Mouse (Mus musculus): ENCODE measurements around the gene Lactbl1. TPM values are rescaled to one million over a fixed set of nuclear protein-coding genes. Genes with fewer than 3 reads are reported as not detected.

The Lactbl1 gene
- polyA plus RNA-seq, 1 experiment from 2014 or later, result 0.08 TPM

DNA sequence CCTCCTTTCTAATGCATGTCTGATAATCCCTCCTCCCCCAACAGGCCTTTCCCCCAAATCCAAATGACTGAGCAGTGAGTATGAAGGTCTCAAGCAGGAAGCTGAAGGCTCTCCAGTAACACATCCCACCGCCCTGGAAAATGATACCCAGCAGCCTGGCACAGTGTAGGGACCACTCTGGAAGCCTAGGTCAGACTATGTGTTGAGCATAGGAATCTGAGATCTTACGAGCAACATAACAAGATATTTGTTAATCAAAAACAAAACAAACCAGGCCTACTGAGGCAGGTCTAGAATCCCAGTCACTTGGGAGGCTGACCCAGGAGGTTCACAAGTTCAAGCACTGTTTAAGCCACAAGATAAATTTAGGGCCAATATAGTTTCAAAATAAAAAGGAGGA, 21.9 kb upstream of the Lactbl1 start:
- Histone ChIP-seq H3K9ac (ENCODE audit: low read depth, low read length) (no peak overlapping the region), H3K4me2 (ENCODE audit: low read length) (peak overlapping the region; percentile 79), H3K9me3 (replicated peaks; ENCODE audit: control insufficient read depth, low read length, poor library complexity, severe bottlenecking) (no peaks in the 10 kb centered on the region), H3K27ac (ENCODE audit: low read length) (no peak overlapping the region), H3K4me3 (ENCODE audit: low read depth, low read length) (peak overlapping the region; percentile 100), H3K36me3 (ENCODE audit: control insufficient read depth, insufficient read depth, low read length) (no peaks in the 10 kb centered on the region), H3K4me1 (ENCODE audit: control insufficient read depth, insufficient read depth, low read length) (peaks cover 17% of the 10 kb centered on the region), H3K27me3 (ENCODE audit: control insufficient read depth, insufficient read depth, low read depth, low read length) (no peaks in the 10 kb centered on the region)
- 92% methylated on average over 2 of the region's 2 CpGs for WGBS
- ATAC-seq, result no peak

DNA sequence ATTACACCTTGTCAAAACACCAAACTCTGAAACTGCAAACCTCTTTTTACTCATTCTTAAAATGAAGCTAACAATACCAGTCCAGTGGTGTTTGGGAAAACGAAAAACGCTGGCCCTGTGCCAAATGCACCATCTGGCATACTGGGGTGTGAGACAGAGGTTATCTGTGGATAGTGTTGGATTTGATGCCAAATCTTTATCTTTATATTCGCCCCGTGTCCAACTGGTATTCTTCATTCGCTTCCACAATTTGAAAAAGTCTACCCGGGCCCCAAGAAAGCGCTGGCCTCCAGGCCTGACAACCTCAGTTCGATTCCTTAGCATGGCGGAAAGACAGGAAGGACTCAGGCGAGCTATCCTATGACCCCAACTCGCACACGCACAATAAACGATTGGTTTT, 20.9 kb upstream of the Lactbl1 start:
- H3K4me3 ChIP-seq (ENCODE audit: low read depth, low read length), result peak overlapping the region; percentile 100
- 1% methylated on average over 13 of the region's 13 CpGs for WGBS
- peak overlapping the region; percentile 79 for H3K4me2 ChIP-seq (ENCODE audit: low read length)
- peak overlapping the region; percentile 97 for H3K27ac ChIP-seq (ENCODE audit: low read length)
- ATAC-seq, result no peak
- no peaks in the 10 kb centered on the region for H3K27me3 ChIP-seq (ENCODE audit: control insufficient read depth, insufficient read depth, low read depth, low read length)
- no peaks in the 10 kb centered on the region for H3K36me3 ChIP-seq (ENCODE audit: control insufficient read depth, insufficient read depth, low read length)
- no peaks in the 10 kb centered on the region for H3K9me3 ChIP-seq (replicated peaks; ENCODE audit: control insufficient read depth, low read length, poor library complexity, severe bottlenecking)
- H3K9ac ChIP-seq (ENCODE audit: low read depth, low read length), result peak overlapping the region; percentile 100
- peaks cover 17% of the 10 kb centered on the region for H3K4me1 ChIP-seq (ENCODE audit: control insufficient read depth, insufficient read depth, low read length)

DNA sequence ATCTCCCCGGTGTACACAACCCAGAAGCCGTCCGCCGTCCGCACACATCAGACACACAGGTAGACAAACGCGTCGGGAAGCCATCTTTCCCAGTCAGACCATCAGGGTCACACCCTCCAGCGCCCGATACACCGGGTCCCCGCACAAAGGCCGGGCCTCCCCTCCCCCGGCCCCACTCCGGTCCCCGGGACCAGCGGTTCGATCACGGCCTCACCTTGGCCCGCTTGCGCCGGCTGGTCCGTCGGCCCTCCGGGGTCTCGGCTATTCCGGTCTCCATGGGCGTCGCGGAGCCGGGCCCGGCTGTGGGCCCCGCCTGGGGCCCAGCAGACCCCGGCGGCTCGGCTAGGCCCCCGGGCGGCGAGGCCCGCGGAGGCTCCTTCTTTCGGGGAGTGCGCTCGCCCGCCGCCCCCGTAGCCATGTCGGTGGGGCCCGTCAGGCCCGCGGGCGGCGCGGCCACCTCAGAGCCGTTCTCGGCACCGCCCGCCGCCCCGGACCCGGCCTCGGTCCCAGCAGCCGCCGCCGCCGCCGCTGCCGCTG, 20.3 kb upstream of the Lactbl1 start:
- peak overlapping the region; percentile 100 for H3K9ac ChIP-seq (ENCODE audit: low read depth, low read length)
- H3K27ac ChIP-seq (ENCODE audit: low read length), result peak overlapping the region; percentile 97
- no peaks in the 10 kb centered on the region for H3K9me3 ChIP-seq (replicated peaks; ENCODE audit: control insufficient read depth, low read length, poor library complexity, severe bottlenecking)
- peak; percentile 73 for ATAC-seq
- peak overlapping the region; percentile 79 for H3K4me2 ChIP-seq (ENCODE audit: low read length)
- peaks cover 17% of the 10 kb centered on the region for H3K4me1 ChIP-seq (ENCODE audit: control insufficient read depth, insufficient read depth, low read length)
- H3K36me3 ChIP-seq (ENCODE audit: control insufficient read depth, insufficient read depth, low read length), result no peaks in the 10 kb centered on the region
- H3K27me3 ChIP-seq (ENCODE audit: control insufficient read depth, insufficient read depth, low read depth, low read length), result no peaks in the 10 kb centered on the region
- H3K4me3 ChIP-seq (ENCODE audit: low read depth, low read length), result peak overlapping the region; percentile 100
- WGBS, result 0% methylated on average over 24 of the region's 68 CpGs

DNA sequence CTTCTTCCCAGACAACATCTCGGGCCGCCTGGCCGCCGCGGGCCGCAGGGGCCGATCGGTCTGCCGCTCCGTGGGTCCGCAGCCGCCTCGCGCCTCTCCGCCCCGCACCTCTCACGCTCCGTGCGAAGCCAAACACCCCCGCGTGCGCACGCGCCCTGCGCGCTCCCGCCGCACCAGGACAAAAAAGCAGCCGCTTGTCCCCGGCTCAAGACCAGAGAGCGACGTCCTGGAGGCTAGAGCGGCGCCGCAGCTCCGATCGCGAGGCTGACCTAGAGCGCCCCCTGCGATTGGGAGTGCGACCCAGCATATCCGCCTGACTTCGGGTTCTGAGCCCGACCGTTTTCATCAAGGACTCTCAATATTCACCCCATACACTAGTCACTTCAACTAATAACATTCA, 19.9 kb upstream of the Lactbl1 start, which contains the start of gene Kdm1a:
Gene Kdm1a, minus strand, starts transcription at position 156 of the 400 bp plus-strand sequence.
- H3K9me3 ChIP-seq (replicated peaks; ENCODE audit: control insufficient read depth, low read length, poor library complexity, severe bottlenecking), result no peaks in the 10 kb centered on the region
- H3K27ac ChIP-seq (ENCODE audit: low read length), result peak within 1 kb of the TSS; percentile 97
- peak within 1 kb of the TSS; percentile 79 for H3K4me2 ChIP-seq (ENCODE audit: low read length)
- under 1% methylated on average over 33 of the region's 45 CpGs for WGBS
- no peaks in the 10 kb centered on the region for H3K27me3 ChIP-seq (ENCODE audit: control insufficient read depth, insufficient read depth, low read depth, low read length)
- no peaks in the 10 kb centered on the region for H3K36me3 ChIP-seq (ENCODE audit: control insufficient read depth, insufficient read depth, low read length)
- ATAC-seq, result peak; percentile 95
- peaks cover 17% of the 10 kb centered on the region for H3K4me1 ChIP-seq (ENCODE audit: control insufficient read depth, insufficient read depth, low read length)
- peak within 1 kb of the TSS; percentile 100 for H3K9ac ChIP-seq (ENCODE audit: low read depth, low read length)
- peak within 1 kb of the TSS; percentile 100 for H3K4me3 ChIP-seq (ENCODE audit: low read depth, low read length)

DNA sequence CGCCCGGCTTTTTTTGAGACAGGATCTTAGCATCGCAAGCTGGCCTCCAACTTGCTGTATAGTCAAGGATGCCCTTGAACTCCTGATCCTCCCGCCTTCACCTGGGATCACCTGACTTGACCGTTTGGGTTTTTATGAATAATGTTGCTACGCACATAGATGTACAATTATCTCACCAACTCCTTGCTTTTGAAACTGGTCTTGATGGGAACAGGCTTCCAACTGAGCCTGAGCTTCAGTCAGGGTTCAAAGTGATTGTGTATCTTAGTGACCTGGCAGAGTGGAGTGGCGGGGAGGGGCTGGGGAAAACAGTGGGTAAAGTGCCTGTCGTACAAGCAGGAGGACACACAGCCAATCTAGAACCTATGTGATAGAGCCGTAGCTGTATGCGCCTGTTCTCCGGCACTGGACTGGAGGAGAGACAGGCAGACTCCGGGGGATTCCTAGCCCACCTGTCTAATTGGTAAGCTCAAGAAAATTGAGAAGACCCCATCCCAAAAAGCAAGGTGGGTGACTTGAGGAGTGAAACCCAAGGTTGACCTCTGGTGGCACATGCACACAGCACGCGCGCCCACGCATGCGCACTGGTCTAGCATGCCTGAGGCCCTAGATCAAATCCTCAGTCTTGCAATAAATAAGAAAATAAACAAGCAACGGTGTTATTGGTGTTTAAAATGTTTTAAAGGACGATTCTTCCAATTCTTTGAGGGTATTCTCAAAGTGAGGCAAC, 16.5 kb upstream of the Lactbl1 start:
- H3K9ac ChIP-seq (ENCODE audit: low read depth, low read length), result no peak overlapping the region
- H3K4me3 ChIP-seq (ENCODE audit: low read depth, low read length), result no peak overlapping the region
- H3K27ac ChIP-seq (ENCODE audit: low read length), result no peak overlapping the region
- ATAC-seq, result no peak
- H3K27me3 ChIP-seq (ENCODE audit: control insufficient read depth, insufficient read depth, low read depth, low read length), result no peaks in the 10 kb centered on the region
- H3K9me3 ChIP-seq (replicated peaks; ENCODE audit: control insufficient read depth, low read length, poor library complexity, severe bottlenecking), result no peaks in the 10 kb centered on the region
- H3K4me1 ChIP-seq (ENCODE audit: control insufficient read depth, insufficient read depth, low read length), result peaks cover 3% of the 10 kb centered on the region
- WGBS, result 91% methylated on average over 19 of the region's 19 CpGs
- no peaks in the 10 kb centered on the region for H3K36me3 ChIP-seq (ENCODE audit: control insufficient read depth, insufficient read depth, low read length)
- H3K4me2 ChIP-seq (ENCODE audit: low read length), result no peak overlapping the region

DNA sequence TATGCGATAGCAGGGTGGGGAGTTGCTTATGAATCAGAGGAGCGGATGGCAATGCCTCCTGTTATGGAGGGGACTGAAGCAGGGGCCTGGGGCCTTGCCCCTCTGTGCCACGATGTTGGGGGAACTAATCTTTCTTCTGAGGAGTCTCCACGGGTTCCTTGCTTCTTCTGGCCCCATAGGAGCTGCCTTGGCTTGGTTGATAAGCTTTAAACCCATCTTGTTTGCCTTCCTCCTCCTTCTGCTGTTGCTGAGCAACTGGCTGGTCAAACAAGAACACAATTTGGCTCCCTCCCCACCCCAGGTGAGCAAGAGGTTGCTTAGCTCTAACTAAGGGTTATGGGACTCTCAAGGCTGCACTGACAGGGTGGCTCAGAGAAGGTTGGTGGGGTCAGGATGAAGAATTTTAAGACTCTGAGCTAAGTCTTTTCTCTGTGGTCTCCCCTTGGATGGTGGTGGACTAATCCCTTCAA, 12.0 kb upstream of the Lactbl1 start, which contains the start of gene Tex46:
Gene Tex46, plus strand, starts transcription at position 51 of the 470 bp plus-strand sequence.
- 35% methylated on average over 4 of the region's 4 CpGs for WGBS
- no peaks in the 10 kb centered on the region for H3K9me3 ChIP-seq (replicated peaks; ENCODE audit: control insufficient read depth, low read length, poor library complexity, severe bottlenecking)
- H3K27ac ChIP-seq (ENCODE audit: low read length), result no peak within 1 kb of the TSS
- H3K4me2 ChIP-seq (ENCODE audit: low read length), result no peak within 1 kb of the TSS
- ATAC-seq, result no peak
- no peaks in the 10 kb centered on the region for H3K36me3 ChIP-seq (ENCODE audit: control insufficient read depth, insufficient read depth, low read length)
- H3K4me1 ChIP-seq (ENCODE audit: control insufficient read depth, insufficient read depth, low read length), result no peaks in the 10 kb centered on the region
- H3K4me3 ChIP-seq (ENCODE audit: low read depth, low read length), result no peak within 1 kb of the TSS
- no peak within 1 kb of the TSS for H3K9ac ChIP-seq (ENCODE audit: low read depth, low read length)
- no peaks in the 10 kb centered on the region for H3K27me3 ChIP-seq (ENCODE audit: control insufficient read depth, insufficient read depth, low read depth, low read length)

DNA sequence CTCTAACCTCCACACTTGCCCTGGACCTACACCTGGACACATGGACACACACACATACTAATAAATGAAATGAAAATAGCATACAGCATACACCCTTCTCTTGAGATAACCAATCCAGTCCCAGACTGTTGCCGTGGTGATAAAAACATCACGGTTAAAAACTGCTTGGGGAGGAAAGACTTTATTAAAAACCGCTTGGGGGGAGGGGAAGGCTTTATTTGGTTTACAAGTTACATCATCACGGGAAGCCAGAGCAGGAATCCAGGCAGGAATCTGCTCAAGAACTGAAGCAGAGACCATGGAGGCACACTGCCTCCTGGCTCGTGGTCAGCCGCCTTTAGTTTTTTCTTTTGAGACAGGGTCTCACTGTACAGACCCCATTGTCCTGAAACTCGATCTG, 8.8 kb upstream of the Lactbl1 start:
- H3K27ac ChIP-seq (ENCODE audit: low read length), result no peak overlapping the region
- ATAC-seq, result no peak
- WGBS, result 63% methylated on average over 7 of the region's 7 CpGs

DNA sequence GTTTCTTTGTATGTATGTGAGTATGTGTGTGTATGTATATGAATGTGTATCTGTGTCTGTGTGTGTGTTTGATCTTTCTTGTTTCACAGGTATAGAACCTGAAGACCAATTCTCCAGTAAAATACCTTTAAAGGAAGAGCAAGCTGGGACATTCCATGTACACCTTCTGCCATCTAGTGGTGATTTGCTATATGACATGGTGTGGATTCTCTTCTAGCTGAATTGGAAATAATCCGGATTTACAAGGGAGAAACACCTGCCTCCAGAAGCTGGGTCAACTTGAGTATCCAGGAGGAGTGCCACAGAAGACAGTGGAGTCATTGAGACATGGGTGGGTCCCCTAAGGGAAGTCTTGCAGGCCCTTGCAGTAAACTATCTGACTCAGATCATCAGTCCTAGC, 1.1 kb upstream of the Lactbl1 start:
- no peak overlapping the region for H3K27ac ChIP-seq (ENCODE audit: low read length)
- H3K4me2 ChIP-seq (ENCODE audit: low read length), result no peak overlapping the region
- no peaks in the 10 kb centered on the region for H3K9me3 ChIP-seq (replicated peaks; ENCODE audit: control insufficient read depth, low read length, poor library complexity, severe bottlenecking)
- H3K9ac ChIP-seq (ENCODE audit: low read depth, low read length), result no peak overlapping the region
- 4% methylated on average over 1 of the region's 1 CpGs for WGBS
- no peaks in the 10 kb centered on the region for H3K36me3 ChIP-seq (ENCODE audit: control insufficient read depth, insufficient read depth, low read length)
- peak; percentile 54; the same call in 1 of the 2 replicates for ATAC-seq
- no peak overlapping the region for H3K4me3 ChIP-seq (ENCODE audit: low read depth, low read length)
- no peaks in the 10 kb centered on the region for H3K4me1 ChIP-seq (ENCODE audit: control insufficient read depth, insufficient read depth, low read length)
- no peaks in the 10 kb centered on the region for H3K27me3 ChIP-seq (ENCODE audit: control insufficient read depth, insufficient read depth, low read depth, low read length)

More for the DNA sequence above, 8.8 kb upstream of the Lactbl1 start:
- H3K9me3 ChIP-seq (replicated peaks; ENCODE audit: control insufficient read depth, low read length, poor library complexity, severe bottlenecking), result no peaks in the 10 kb centered on the region
- no peaks in the 10 kb centered on the region for H3K36me3 ChIP-seq (ENCODE audit: control insufficient read depth, insufficient read depth, low read length)
- H3K4me1 ChIP-seq (ENCODE audit: control insufficient read depth, insufficient read depth, low read length), result no peaks in the 10 kb centered on the region
- H3K4me2 ChIP-seq (ENCODE audit: low read length), result no peak overlapping the region
- no peaks in the 10 kb centered on the region for H3K27me3 ChIP-seq (ENCODE audit: control insufficient read depth, insufficient read depth, low read depth, low read length)
- no peak overlapping the region for H3K9ac ChIP-seq (ENCODE audit: low read depth, low read length)
- H3K4me3 ChIP-seq (ENCODE audit: low read depth, low read length), result no peak overlapping the region

DNA sequence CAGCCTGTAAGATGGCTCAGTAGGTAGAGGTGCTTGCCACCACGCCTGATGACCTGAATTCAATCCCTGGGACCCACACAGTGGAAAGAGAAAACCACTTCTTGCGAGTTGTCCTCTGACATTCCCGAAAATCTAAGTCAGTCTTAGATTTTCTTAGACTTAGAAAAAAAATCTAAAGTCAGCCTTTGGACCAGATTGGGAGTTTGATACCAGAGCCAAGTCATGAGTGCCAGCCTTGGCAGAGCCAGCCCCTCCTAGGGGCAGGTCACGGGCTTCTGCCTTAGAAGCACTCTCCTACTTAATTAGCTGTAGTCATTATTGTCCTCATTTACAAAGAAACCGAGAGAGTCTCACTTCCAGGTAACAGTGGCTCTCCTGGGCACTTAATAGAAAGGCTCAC, 465 bp upstream of the Lactbl1 start:
- no peak overlapping the region for H3K4me2 ChIP-seq (ENCODE audit: low read length)
- no peak overlapping the region for H3K9ac ChIP-seq (ENCODE audit: low read depth, low read length)
- no peaks in the 10 kb centered on the region for H3K36me3 ChIP-seq (ENCODE audit: control insufficient read depth, insufficient read depth, low read length)
- no peaks in the 10 kb centered on the region for H3K27me3 ChIP-seq (ENCODE audit: control insufficient read depth, insufficient read depth, low read depth, low read length)
- ATAC-seq, result no peak
- H3K4me1 ChIP-seq (ENCODE audit: control insufficient read depth, insufficient read depth, low read length), result no peaks in the 10 kb centered on the region
- 59% methylated on average over 5 of the region's 5 CpGs for WGBS
- H3K27ac ChIP-seq (ENCODE audit: low read length), result no peak overlapping the region
- no peak overlapping the region for H3K4me3 ChIP-seq (ENCODE audit: low read depth, low read length)
- no peaks in the 10 kb centered on the region for H3K9me3 ChIP-seq (replicated peaks; ENCODE audit: control insufficient read depth, low read length, poor library complexity, severe bottlenecking)
